Mouse (Mus musculus): ENCODE data around the gene Gpatch4.

GRCm38 (mm10) chr3:87996401-87996800 lies 46.5 kb upstream of the Gpatch4 start:
- TF ChIP-seq CTCF (conservative IDR thresholded peaks at IDR 0.05; ENCODE audit: insufficient read depth, insufficient read length, low read depth, low read length) (no peak), POLR2A (IDR thresholded peaks at IDR 0.05; ENCODE audit: low read depth, low read length) (no peak)

Data from kidney, adult 2 months (tissue).